Mouse (Mus musculus): ENCODE data around the gene Igfbp3. TPM values are rescaled to one million over a fixed set of nuclear protein-coding genes. Genes with fewer than 3 reads are reported as not detected.
A peak's percentile ranks its signal among the peaks of the same experiment; 100 is the strongest.

Gene Igfbp3
- polyA plus RNA-seq, 1 experiment from 2014 or later = 53.7 TPM

- no peak overlapping the region for H3K9ac ChIP-seq (replicated peaks; ENCODE audit: low read length)
- H3K36me3 ChIP-seq (replicated peaks; ENCODE audit: control insufficient read depth, insufficient read depth, low read depth, low read length) = no peaks in the 10 kb centered on the region
- ATAC-seq (replicated peaks; ENCODE audit: insufficient number of reproducible peaks, low FRiP score, low TSS enrichment, low read depth) (no peak), DNase-seq (ENCODE audit: low spot score) (no peak)
- no peak overlapping the region for H3K4me3 ChIP-seq (ENCODE audit: low read depth, low read length)
- WGBS = 40% methylated on average over 3 of the region's 3 CpGs
- no peaks in the 10 kb centered on the region for H3K27me3 ChIP-seq (ENCODE audit: control insufficient read depth, insufficient read depth, low read length)
- no peak overlapping the region for H3K4me2 ChIP-seq (ENCODE audit: low read depth, low read length)
- no peaks in the 10 kb centered on the region for H3K9me3 ChIP-seq (replicated peaks; ENCODE audit: control insufficient read depth, low read length)
- H3K27ac ChIP-seq (replicated peaks; ENCODE audit: low read depth, low read length) = no peak overlapping the region
- no peaks in the 10 kb centered on the region for H3K4me1 ChIP-seq (ENCODE audit: control insufficient read depth, insufficient read depth, low read length)
Measured at GRCm38 (mm10) chr11:7234981-7235609, 21.4 kb upstream of the Igfbp3 start.

GRCm38 (mm10) chr11:7234436-7234835, 20.7 kb upstream of the Igfbp3 start:
- no peaks in the 10 kb centered on the region for H3K27me3 ChIP-seq (ENCODE audit: control insufficient read depth, insufficient read depth, low read length)
- H3K4me3 ChIP-seq (ENCODE audit: low read depth, low read length) = no peak overlapping the region
- H3K27ac ChIP-seq (replicated peaks; ENCODE audit: low read depth, low read length) = no peak overlapping the region
- H3K36me3 ChIP-seq (replicated peaks; ENCODE audit: control insufficient read depth, insufficient read depth, low read depth, low read length) = no peaks in the 10 kb centered on the region
- no peak for ATAC-seq (replicated peaks; ENCODE audit: insufficient number of reproducible peaks, low FRiP score, low TSS enrichment, low read depth)
- 50% methylated on average over 1 of the region's 1 CpGs for WGBS
- no peaks in the 10 kb centered on the region for H3K4me1 ChIP-seq (ENCODE audit: control insufficient read depth, insufficient read depth, low read length)
- no peaks in the 10 kb centered on the region for H3K9me3 ChIP-seq (replicated peaks; ENCODE audit: control insufficient read depth, low read length)
- no peak overlapping the region for H3K9ac ChIP-seq (replicated peaks; ENCODE audit: low read length)
- no peak overlapping the region for H3K4me2 ChIP-seq (ENCODE audit: low read depth, low read length)
- no peak for DNase-seq (ENCODE audit: low spot score)

GRCm38 (mm10) chr11:7233333-7233732, 19.6 kb upstream of the Igfbp3 start:
- ATAC-seq (replicated peaks; ENCODE audit: insufficient number of reproducible peaks, low FRiP score, low TSS enrichment, low read depth) (no peak), DNase-seq (ENCODE audit: low spot score) (no peak)
- no peak overlapping the region for H3K4me2 ChIP-seq (ENCODE audit: low read depth, low read length)
- no peak overlapping the region for H3K27ac ChIP-seq (replicated peaks; ENCODE audit: low read depth, low read length)
- H3K4me3 ChIP-seq (ENCODE audit: low read depth, low read length) = no peak overlapping the region
- H3K9me3 ChIP-seq (replicated peaks; ENCODE audit: control insufficient read depth, low read length) = no peaks in the 10 kb centered on the region
- WGBS = 78% methylated on average over 2 of the region's 2 CpGs
- no peaks in the 10 kb centered on the region for H3K27me3 ChIP-seq (ENCODE audit: control insufficient read depth, insufficient read depth, low read length)
- H3K36me3 ChIP-seq (replicated peaks; ENCODE audit: control insufficient read depth, insufficient read depth, low read depth, low read length) = no peaks in the 10 kb centered on the region
- no peaks in the 10 kb centered on the region for H3K4me1 ChIP-seq (ENCODE audit: control insufficient read depth, insufficient read depth, low read length)
- H3K9ac ChIP-seq (replicated peaks; ENCODE audit: low read length) = no peak overlapping the region

GRCm38 (mm10) chr11:7231958-7232357, 18.2 kb upstream of the Igfbp3 start:
- no peak overlapping the region for H3K4me3 ChIP-seq (ENCODE audit: low read depth, low read length)
- no peak overlapping the region for H3K27ac ChIP-seq (replicated peaks; ENCODE audit: low read depth, low read length)
- H3K4me1 ChIP-seq (ENCODE audit: control insufficient read depth, insufficient read depth, low read length) = no peaks in the 10 kb centered on the region; the same call in 1 of the 2 replicates
- DNase-seq (ENCODE audit: low spot score) = no peak
- no peak overlapping the region for H3K4me2 ChIP-seq (ENCODE audit: low read depth, low read length)
- no peaks in the 10 kb centered on the region for H3K9me3 ChIP-seq (replicated peaks; ENCODE audit: control insufficient read depth, low read length)
- H3K36me3 ChIP-seq (replicated peaks; ENCODE audit: control insufficient read depth, insufficient read depth, low read depth, low read length) = no peaks in the 10 kb centered on the region
- ATAC-seq (replicated peaks; ENCODE audit: insufficient number of reproducible peaks, low FRiP score, low TSS enrichment, low read depth) = no peak
- 93% methylated on average over 4 of the region's 4 CpGs for WGBS
- H3K9ac ChIP-seq (replicated peaks; ENCODE audit: low read length) = no peak overlapping the region
- no peaks in the 10 kb centered on the region for H3K27me3 ChIP-seq (ENCODE audit: control insufficient read depth, insufficient read depth, low read length)

GRCm38 (mm10) chr11:7230000-7230399, 16.3 kb upstream of the Igfbp3 start:
- H3K4me2 ChIP-seq (ENCODE audit: low read depth, low read length) = no peak overlapping the region
- no peak for DNase-seq (ENCODE audit: low spot score)
- no peaks in the 10 kb centered on the region for H3K36me3 ChIP-seq (replicated peaks; ENCODE audit: control insufficient read depth, insufficient read depth, low read depth, low read length)
- H3K9ac ChIP-seq (replicated peaks; ENCODE audit: low read length) = no peak overlapping the region
- H3K27ac ChIP-seq (replicated peaks; ENCODE audit: low read depth, low read length) = no peak overlapping the region
- no peak overlapping the region for H3K4me3 ChIP-seq (ENCODE audit: low read depth, low read length)
- H3K9me3 ChIP-seq (replicated peaks; ENCODE audit: control insufficient read depth, low read length) = no peaks in the 10 kb centered on the region
- H3K27me3 ChIP-seq (ENCODE audit: control insufficient read depth, insufficient read depth, low read length) = no peaks in the 10 kb centered on the region
- no peak for ATAC-seq (replicated peaks; ENCODE audit: insufficient number of reproducible peaks, low FRiP score, low TSS enrichment, low read depth)
- H3K4me1 ChIP-seq (ENCODE audit: control insufficient read depth, insufficient read depth, low read length) = no peaks in the 10 kb centered on the region; the same call in 1 of the 2 replicates
- 81% methylated on average over 4 of the region's 4 CpGs for WGBS

GRCm38 (mm10) chr11:7228107-7228506, 14.4 kb upstream of the Igfbp3 start:
- Histone ChIP-seq H3K36me3 (replicated peaks; ENCODE audit: control insufficient read depth, insufficient read depth, low read depth, low read length) (no peaks in the 10 kb centered on the region), H3K27me3 (ENCODE audit: control insufficient read depth, insufficient read depth, low read length) (no peaks in the 10 kb centered on the region), H3K4me2 (ENCODE audit: low read depth, low read length) (no peak overlapping the region), H3K4me1 (ENCODE audit: control insufficient read depth, insufficient read depth, low read length) (no peaks in the 10 kb centered on the region; the same call in 1 of the 2 replicates), H3K4me3 (ENCODE audit: low read depth, low read length) (no peak overlapping the region), H3K9me3 (replicated peaks; ENCODE audit: control insufficient read depth, low read length) (no peaks in the 10 kb centered on the region), H3K27ac (replicated peaks; ENCODE audit: low read depth, low read length) (no peak overlapping the region), H3K9ac (replicated peaks; ENCODE audit: low read length) (no peak overlapping the region)
- ATAC-seq (replicated peaks; ENCODE audit: insufficient number of reproducible peaks, low FRiP score, low TSS enrichment, low read depth) (no peak), DNase-seq (ENCODE audit: low spot score) (no peak)
- 90% methylated on average over 4 of the region's 4 CpGs for WGBS

- DNase-seq (ENCODE audit: low spot score) (peak; percentile 62), ATAC-seq (replicated peaks; ENCODE audit: insufficient number of reproducible peaks, low FRiP score, low TSS enrichment, low read depth) (peak; percentile 69)
- peak overlapping the region; percentile 52 for H3K27ac ChIP-seq (replicated peaks; ENCODE audit: low read depth, low read length)
- H3K4me1 ChIP-seq (ENCODE audit: control insufficient read depth, insufficient read depth, low read length) = no peaks in the 10 kb centered on the region; the same call in 1 of the 2 replicates
- no peak overlapping the region for H3K9ac ChIP-seq (replicated peaks; ENCODE audit: low read length)
- H3K27me3 ChIP-seq (ENCODE audit: control insufficient read depth, insufficient read depth, low read length) = no peaks in the 10 kb centered on the region
- no peak overlapping the region for H3K4me3 ChIP-seq (ENCODE audit: low read depth, low read length)
- H3K9me3 ChIP-seq (replicated peaks; ENCODE audit: control insufficient read depth, low read length) = no peaks in the 10 kb centered on the region
- WGBS = 59% methylated on average over 7 of the region's 7 CpGs
- H3K36me3 ChIP-seq (replicated peaks; ENCODE audit: control insufficient read depth, insufficient read depth, low read depth, low read length) = no peaks in the 10 kb centered on the region
- no peak overlapping the region for H3K4me2 ChIP-seq (ENCODE audit: low read depth, low read length)
Measured at GRCm38 (mm10) chr11:7226810-7227550, 13.3 kb upstream of the Igfbp3 start.

GRCm38 (mm10) chr11:7226200-7226599, 12.5 kb upstream of the Igfbp3 start:
- H3K9ac ChIP-seq (replicated peaks; ENCODE audit: low read length) = no peak overlapping the region
- H3K4me3 ChIP-seq (ENCODE audit: low read depth, low read length) = no peak overlapping the region
- no peaks in the 10 kb centered on the region for H3K9me3 ChIP-seq (replicated peaks; ENCODE audit: control insufficient read depth, low read length)
- ATAC-seq (replicated peaks; ENCODE audit: insufficient number of reproducible peaks, low FRiP score, low TSS enrichment, low read depth) = no peak
- no peaks in the 10 kb centered on the region for H3K27me3 ChIP-seq (ENCODE audit: control insufficient read depth, insufficient read depth, low read length)
- no peaks in the 10 kb centered on the region; the same call in 1 of the 2 replicates for H3K4me1 ChIP-seq (ENCODE audit: control insufficient read depth, insufficient read depth, low read length)
- H3K27ac ChIP-seq (replicated peaks; ENCODE audit: low read depth, low read length) = no peak overlapping the region
- no peak overlapping the region for H3K4me2 ChIP-seq (ENCODE audit: low read depth, low read length)
- no peaks in the 10 kb centered on the region for H3K36me3 ChIP-seq (replicated peaks; ENCODE audit: control insufficient read depth, insufficient read depth, low read depth, low read length)
- DNase-seq (ENCODE audit: low spot score) = no peak
- WGBS = 79% methylated on average over 2 of the region's 2 CpGs

Measured in embryonic facial prominence, embryonic 11.5 days (tissue).